Mouse (Mus musculus): ENCODE measurements around the gene Tigd4. TPM values are rescaled to one million over a fixed set of nuclear protein-coding genes. Genes with fewer than 3 reads are reported as not detected.

Tigd4 gene
- total and polyA plus RNA-seq, 3 experiments = not detected

- dilution Hi-C loops (cut with MboI; ENCODE audit: extremely low pct_ligation_motif_present, extremely low pct_unique_long_range_greater_than_20kb, low sequenced_read_pairs) = no loop called here
- no peak for TF ChIP-seq ELF1 (IDR thresholded peaks at IDR 0.05; ENCODE audit: low read depth, low read length)
- TF ChIP-seq NRF1 (IDR thresholded peaks at IDR 0.05; ENCODE audit: low read depth, low read length) = no peak
- TF ChIP-seq RCOR1 (conservative IDR thresholded peaks at IDR 0.05; ENCODE audit: low read depth, low read length) = no peak
- no peak for TF ChIP-seq MYC (IDR thresholded peaks at IDR 0.05; ENCODE audit: low read depth, low read length)
- TF ChIP-seq USF2 (conservative IDR thresholded peaks at IDR 0.05; ENCODE audit: low read depth, low read length) = no peak
- no peak for TF ChIP-seq TCF12 (IDR thresholded peaks at IDR 0.05; ENCODE audit: low read depth, low read length)
- no peak for TF ChIP-seq EP300 (IDR thresholded peaks at IDR 0.05; ENCODE audit: low read length)
- no peak for TF ChIP-seq CHD2 (IDR thresholded peaks at IDR 0.05; ENCODE audit: low read length)
- TF ChIP-seq MXI1 (IDR thresholded peaks at IDR 0.05; ENCODE audit: low read depth, low read length) = no peak
- TF ChIP-seq MAFK (IDR thresholded peaks at IDR 0.05; ENCODE audit: insufficient replicate concordance, low read length) = no peak
- TF ChIP-seq ETS1 (conservative IDR thresholded peaks at IDR 0.05; ENCODE audit: low read depth, low read length) = no peak
- TF ChIP-seq MEF2A (IDR thresholded peaks at IDR 0.05; ENCODE audit: borderline replicate concordance, low read depth, low read length) = no peak
- TF ChIP-seq UBTF (IDR thresholded peaks at IDR 0.05; ENCODE audit: low read depth, low read length) = no peak
- TF ChIP-seq POLR2AphosphoS2 (IDR thresholded peaks at IDR 0.05; ENCODE audit: low read depth, low read length) = no peak
- TF ChIP-seq MAZ (IDR thresholded peaks at IDR 0.05; ENCODE audit: low read depth, low read length) = no peak
- no peak for TF ChIP-seq CTCF (conservative IDR thresholded peaks at IDR 0.05 in 1 of 2, IDR thresholded peaks at IDR 0.05 in 1 of 2; ENCODE audit: low read depth in 2 of 2, low read length in 2 of 2)
- no peak for TF ChIP-seq IRF4 (IDR thresholded peaks at IDR 0.05; ENCODE audit: low read depth, low read length)
- H3K9ac ChIP-seq (ENCODE audit: insufficient read depth, low read depth) = no peak overlapping the region
Observed at GRCm38 (mm10) chr3:84615856-84616225, 22.5 kb downstream of the Tigd4 start.

GRCm38 (mm10) chr3:84618627-84619026 is 25.3 kb downstream of the Tigd4 start:
- peaks cover 3% of the 10 kb centered on the region for H3K9me3 ChIP-seq (replicated peaks; ENCODE audit: low read length)
- H3K4me2 ChIP-seq (ENCODE audit: insufficient read depth, low read depth, poor library complexity, severe bottlenecking) = no peak overlapping the region
- no peaks in the 10 kb centered on the region for H3K27me3 ChIP-seq (replicated peaks)
- no peak overlapping the region for H3K9ac ChIP-seq (ENCODE audit: insufficient read depth, low read depth)
- H3K36me3 ChIP-seq (replicated peaks in 1 of 2; ENCODE audit: control insufficient read depth in 1 of 2, insufficient read depth in 1 of 2, low read length in 1 of 2) = no peaks in the 10 kb centered on the region
- H3K4me3 ChIP-seq (replicated peaks in 1 of 3; ENCODE audit: low read depth in 2 of 3, low read length in 2 of 3, poor library complexity in 1 of 3) = no peak overlapping the region
- no peak for DNase-seq (ENCODE audit: extremely low read depth)
- in situ Hi-C loops (cut with MboI; ENCODE audit: low pct_ligation_motif_present, low pct_unique_long_range_greater_than_20kb, low sequenced_read_pairs) = no loop called here
- TF ChIP-seq ZMIZ1 (IDR thresholded peaks at IDR 0.05; ENCODE audit: low read depth, low read length) = no peak
- TF ChIP-seq EP300 (IDR thresholded peaks at IDR 0.05; ENCODE audit: low read length) = no peak
- no peak for TF ChIP-seq TBP (conservative IDR thresholded peaks at IDR 0.05; ENCODE audit: low read depth, low read length)
- TF ChIP-seq POLR2AphosphoS2 (IDR thresholded peaks at IDR 0.05; ENCODE audit: low read depth, low read length) = no peak
- TF ChIP-seq ETS1 (conservative IDR thresholded peaks at IDR 0.05; ENCODE audit: low read depth, low read length) = no peak
- no peak for TF ChIP-seq GABPA (IDR thresholded peaks at IDR 0.05; ENCODE audit: insufficient replicate concordance, low read depth, low read length)
- TF ChIP-seq KAT2A (IDR thresholded peaks at IDR 0.05; ENCODE audit: insufficient replicate concordance, low read length) = no peak
- no peak for TF ChIP-seq MEF2A (IDR thresholded peaks at IDR 0.05; ENCODE audit: borderline replicate concordance, low read depth, low read length)
- TF ChIP-seq USF1 (IDR thresholded peaks at IDR 0.05; ENCODE audit: low read depth, low read length) = no peak
- TF ChIP-seq TCF12 (IDR thresholded peaks at IDR 0.05; ENCODE audit: low read depth, low read length) = no peak
- TF ChIP-seq SIN3A (IDR thresholded peaks at IDR 0.05; ENCODE audit: low read length) = no peak
- H3K4me1 ChIP-seq (ENCODE audit: control insufficient read depth in 1 of 2, insufficient read depth in 2 of 2) = peaks cover 3 to 13% of the 10 kb centered on the region in 2 experiments; a peak in 3 of 4 replicates
- no peaks in the 10 kb centered on the region for H3K79me2 ChIP-seq (replicated peaks; ENCODE audit: control insufficient read depth, extremely low read depth, insufficient read depth, poor library complexity, severe bottlenecking)
- no peak overlapping the region for H3K27ac ChIP-seq (ENCODE audit: insufficient read depth, low read depth)
- dilution Hi-C loops (cut with MboI; ENCODE audit: extremely low pct_ligation_motif_present, extremely low pct_unique_long_range_greater_than_20kb, low sequenced_read_pairs) = no loop called here

More at GRCm38 (mm10) chr3:84615856-84616225, 22.5 kb downstream of the Tigd4 start:
- H3K4me1 ChIP-seq (ENCODE audit: control insufficient read depth in 1 of 2, insufficient read depth in 2 of 2) = peaks cover 3% of the 10 kb centered on the region in 2 experiments; a peak in 2 of 4 replicates
- H3K4me2 ChIP-seq (ENCODE audit: insufficient read depth, low read depth, poor library complexity, severe bottlenecking) = no peak overlapping the region
- no peak overlapping the region for H3K4me3 ChIP-seq (replicated peaks in 1 of 3; ENCODE audit: low read depth in 2 of 3, low read length in 2 of 3, poor library complexity in 1 of 3)
- DNase-seq (ENCODE audit: extremely low read depth) = no peak
- no peak overlapping the region for H3K27ac ChIP-seq (ENCODE audit: insufficient read depth, low read depth)
- no peaks in the 10 kb centered on the region for H3K27me3 ChIP-seq (replicated peaks)
- in situ Hi-C loops (cut with MboI; ENCODE audit: low pct_ligation_motif_present, low pct_unique_long_range_greater_than_20kb, low sequenced_read_pairs) = no loop called here
- peaks cover 10% of the 10 kb centered on the region for H3K9me3 ChIP-seq (replicated peaks; ENCODE audit: low read length)
- no peaks in the 10 kb centered on the region for H3K36me3 ChIP-seq (replicated peaks in 1 of 2; ENCODE audit: control insufficient read depth in 1 of 2, insufficient read depth in 1 of 2, low read length in 1 of 2)
- H3K79me2 ChIP-seq (replicated peaks; ENCODE audit: control insufficient read depth, extremely low read depth, insufficient read depth, poor library complexity, severe bottlenecking) = no peaks in the 10 kb centered on the region

Measured in CH12.LX (cell line).